Mouse (Mus musculus) frontal cortex, postnatal 36 days (tissue): ENCODE data around the gene Ddah2.

Source experiments
- DNase-seq, 2 experiments: peaks; one replicate each; pipeline ENCODE4 v3.0.0; 2022; ENCODE audit warnings: low spot score in 2 of 2

Ddah2 gene

GRCm38 (mm10) chr17:35103221-35103690 is 44.4 kb downstream of the Ddah2 start:
- DNase-seq: no peak

GRCm38 (mm10) chr17:35104079-35104478 is 45.2 kb downstream of the Ddah2 start:
- no peak for DNase-seq

- no peak for DNase-seq
Measured at GRCm38 (mm10) chr17:35104754-35105153, 45.9 kb downstream of the Ddah2 start.

GRCm38 (mm10) chr17:35105740-35106389 is 47.0 kb downstream of the Ddah2 start:
- no peak for DNase-seq

- no peak for DNase-seq
Measured at GRCm38 (mm10) chr17:35106522-35106921, 47.7 kb downstream of the Ddah2 start.

GRCm38 (mm10) chr17:35108097-35108496 is 49.3 kb downstream of the Ddah2 start, which contains the start of gene Ly6g5c:
Gene Ly6g5c (plus strand): TSS chr17:35108279.
- DNase-seq: no peak
